Mouse (Mus musculus) lung, adult 2 months (tissue): Measurements from ENCODE around the gene Als2cr12.

Source experiments
- CTCF ChIP-seq: fragments of 200-500 bp; IDR thresholded peaks from 2 replicates; pipeline ENCODE4 v1.5.1; 2011; ENCODE audit warnings: mild to moderate bottlenecking, low read length, control low read depth; ENCODE audit not compliant: insufficient read depth
- POLR2A ChIP-seq: fragments of 200-500 bp; IDR thresholded peaks from 2 replicates; pipeline ENCODE4 v1.6.1; 2011; ENCODE audit warnings: low read depth, mild to moderate bottlenecking, control low read depth, low read length, borderline replicate concordance; ENCODE audit errors: extremely low read depth

GRCm38 (mm10) chr1:58689426-58689825 lies 6.4 kb downstream of the Als2cr12 start:
- TF ChIP-seq POLR2A (no peak), CTCF (no peak)
